Mouse (Mus musculus) kidney, postnatal 14 days (tissue): Measurements from ENCODE around the gene Ppfibp2.

ENCODE experiments used
- DNase-seq: peaks from one replicate; pipeline ENCODE4 v3.0.0; 2022; ENCODE audit warnings: mixed read lengths

Ppfibp2 gene

DNA sequence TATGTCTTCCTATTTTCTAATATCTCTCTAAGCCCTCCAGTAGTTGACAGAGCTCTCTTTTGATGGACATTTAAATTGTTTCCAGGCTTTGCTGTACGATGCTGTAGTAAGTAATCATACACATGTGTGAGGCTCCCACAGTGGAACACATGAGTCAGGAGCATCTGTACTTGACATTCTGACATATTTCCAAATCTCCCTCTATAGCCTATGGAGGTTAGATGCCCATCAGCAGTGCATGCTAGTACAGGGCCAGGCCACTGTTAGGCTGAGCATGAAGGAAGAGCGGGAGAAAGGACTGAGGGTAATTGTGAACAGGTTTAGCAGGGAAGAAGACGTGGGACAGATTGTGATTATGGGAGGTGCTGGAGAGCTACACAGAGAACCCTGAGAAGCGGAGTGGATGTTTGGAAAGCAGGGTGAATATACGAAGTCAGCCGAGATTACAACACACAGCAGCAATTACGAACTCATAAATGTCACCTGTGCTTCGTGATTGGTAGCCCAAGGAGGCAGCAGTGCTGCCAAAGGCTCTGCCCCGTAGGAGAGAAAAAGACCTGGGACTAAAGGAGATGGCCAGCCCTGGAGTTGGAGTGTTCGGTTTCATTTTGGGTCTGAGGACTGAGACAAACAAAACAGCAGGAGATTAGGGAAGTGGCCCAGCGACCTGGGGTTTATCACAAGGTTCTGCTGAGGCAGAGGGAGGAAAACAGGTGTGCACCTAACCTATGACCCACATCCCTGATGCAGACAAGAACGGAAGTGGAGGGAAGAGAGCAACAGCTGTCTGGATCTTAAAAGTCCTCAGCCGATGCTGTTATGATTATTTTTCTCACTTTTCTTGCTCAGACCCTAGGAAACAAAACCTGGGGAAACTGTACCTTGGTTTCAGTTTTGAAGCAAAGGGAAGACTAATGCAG is 107.7 kb downstream of the Ppfibp2 start:
- DNase-seq: no peak

DNA sequence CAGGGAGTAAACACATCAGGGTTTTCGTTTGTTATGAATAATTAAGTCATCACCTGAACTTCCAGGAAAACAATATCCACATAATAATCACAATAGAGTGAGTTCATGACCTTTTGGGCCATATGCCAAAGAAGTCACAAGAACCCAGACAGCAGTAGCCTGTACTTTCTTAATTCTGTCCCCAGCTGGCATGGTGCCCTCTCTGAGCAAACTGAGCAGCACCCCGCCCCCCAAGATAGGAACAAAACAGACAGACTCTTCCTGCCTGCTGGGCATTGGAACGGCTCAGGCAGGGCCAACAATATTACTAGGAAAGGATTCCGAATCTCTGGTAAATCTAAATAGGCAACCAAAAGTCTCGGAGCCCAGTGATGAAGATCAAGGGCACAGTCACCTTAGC is 110.9 kb downstream of the Ppfibp2 start:
- DNase-seq: peak; percentile 46

DNA sequence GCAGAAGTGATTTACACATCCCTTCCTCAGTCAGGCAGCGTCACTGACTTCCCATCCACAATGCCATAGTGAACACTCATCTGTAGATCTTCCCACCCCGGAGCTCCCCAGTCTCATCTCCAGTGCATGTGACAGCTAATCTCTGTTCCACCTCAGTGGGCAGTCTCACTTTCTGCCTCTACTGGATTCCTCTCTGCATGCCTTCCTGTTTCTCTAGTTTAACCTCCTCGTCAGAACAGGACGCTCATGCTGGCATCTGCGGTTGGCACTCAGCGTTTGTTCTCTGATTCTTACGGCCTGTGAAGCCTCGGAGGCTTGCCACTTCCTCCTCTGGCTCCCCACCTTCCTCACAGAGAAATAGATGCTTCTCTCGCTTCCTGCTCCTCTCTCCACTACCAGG is 112.6 kb downstream of the Ppfibp2 start:
- DNase-seq: no peak

DNA sequence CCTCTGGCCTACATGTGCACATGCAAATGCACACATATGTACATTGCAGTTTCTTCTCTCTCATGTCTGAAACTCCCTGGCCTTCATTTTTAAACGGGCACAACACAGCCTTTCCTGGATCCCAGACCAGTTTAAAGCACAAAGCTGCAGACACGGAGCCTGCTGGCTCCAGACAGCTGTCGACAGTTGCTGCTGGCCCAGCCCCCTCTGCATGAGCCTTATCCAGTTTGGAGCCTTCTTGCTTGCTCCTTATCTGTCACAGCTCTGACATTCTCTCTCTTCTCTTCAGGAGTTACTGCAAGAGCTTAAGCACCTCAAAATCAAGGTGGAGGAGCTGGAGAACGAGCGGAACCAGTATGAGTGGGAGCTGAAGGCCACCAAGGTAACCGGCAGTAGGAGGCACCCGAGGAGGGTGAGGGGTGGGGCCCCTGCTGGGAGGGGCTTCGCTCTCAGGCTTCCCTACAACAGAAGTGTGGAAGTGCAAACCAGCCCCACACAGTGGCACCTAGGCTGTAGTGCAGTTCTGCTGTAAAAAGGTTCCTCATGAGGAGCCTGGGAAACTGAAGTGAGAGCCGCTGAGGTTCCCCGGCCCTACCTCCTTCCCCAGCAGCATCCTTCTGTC is 113.6 kb downstream of the Ppfibp2 start:
- peak; percentile 85 for DNase-seq

DNA sequence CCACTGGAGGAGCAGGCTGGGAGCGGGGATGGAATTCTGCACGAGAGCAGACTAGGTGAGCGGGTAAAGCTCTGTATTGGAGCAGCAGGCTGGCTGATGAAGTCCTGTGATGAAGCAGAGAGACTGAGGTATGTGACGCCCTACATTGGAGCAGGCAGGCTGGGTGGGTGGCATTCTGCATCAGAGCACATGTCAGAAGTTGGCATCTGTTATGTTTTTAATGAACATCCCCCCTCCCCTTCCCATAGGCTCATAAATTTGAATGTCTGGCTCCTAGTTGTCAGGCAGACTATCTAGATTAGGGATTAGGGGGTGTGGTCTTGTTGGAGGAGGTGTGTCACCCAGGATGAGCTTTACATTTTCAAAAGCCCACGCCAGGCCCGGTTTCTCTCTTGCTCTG is 117.7 kb downstream of the Ppfibp2 start:
- DNase-seq: no peak

DNA sequence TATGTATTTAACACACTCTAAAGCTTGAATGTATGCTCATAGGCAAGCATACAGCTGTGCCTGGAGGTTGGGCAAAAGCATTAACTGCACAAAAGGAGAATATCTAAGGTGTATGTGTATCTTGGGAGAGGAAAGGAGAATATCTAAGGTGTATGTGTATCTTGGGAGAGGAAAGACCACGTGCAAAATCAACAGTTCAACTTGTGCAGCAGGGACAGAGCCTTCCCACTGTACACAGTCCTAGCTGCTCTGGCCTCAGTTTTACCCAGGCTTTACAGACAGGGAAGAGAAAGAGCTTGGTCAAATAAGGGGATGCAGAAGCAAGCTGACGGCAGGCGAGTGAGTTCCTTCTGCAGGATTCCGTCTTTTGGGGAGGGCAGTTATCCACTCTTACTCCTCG is 119.1 kb downstream of the Ppfibp2 start:
- no peak for DNase-seq

DNA sequence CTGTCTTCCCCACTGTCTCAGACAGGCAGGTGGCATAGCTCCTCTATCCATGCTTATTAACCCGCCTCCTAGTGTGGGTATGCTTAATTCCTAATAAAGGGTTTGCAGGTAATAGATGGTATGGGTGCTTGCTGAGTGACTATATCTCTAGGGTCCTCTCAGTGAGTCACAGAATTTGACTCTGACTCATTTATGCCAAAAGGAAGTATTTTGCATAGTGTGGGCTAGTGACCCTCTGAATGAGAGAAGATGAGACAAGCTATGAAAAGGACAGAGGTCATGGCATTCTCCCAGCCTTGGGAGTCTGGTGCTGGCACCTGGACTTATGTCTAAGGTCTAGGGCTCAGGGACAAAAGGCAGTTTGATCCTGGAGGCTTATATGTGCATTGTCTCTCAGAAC is 125.8 kb downstream of the Ppfibp2 start:
- no peak for DNase-seq

DNA sequence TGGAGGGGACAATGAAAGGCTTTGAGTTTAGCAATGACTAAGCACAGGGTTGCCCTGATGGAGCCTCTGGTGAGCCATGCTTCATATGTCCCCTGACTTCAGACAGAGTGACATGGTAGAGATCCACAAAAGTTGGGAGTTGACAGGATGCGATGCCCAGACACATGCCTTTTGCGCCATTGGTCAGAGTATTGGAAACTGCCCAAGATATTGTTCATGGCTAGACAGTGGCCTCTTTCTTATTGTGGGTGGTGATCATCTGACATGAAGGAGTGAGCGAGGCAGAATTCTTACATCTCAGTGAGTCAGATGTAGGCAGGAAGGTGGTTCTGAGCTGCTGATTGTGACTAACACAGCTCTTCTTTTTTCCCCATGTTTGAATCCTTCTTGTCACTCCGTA is 127.5 kb downstream of the Ppfibp2 start:
- no peak for DNase-seq

DNA sequence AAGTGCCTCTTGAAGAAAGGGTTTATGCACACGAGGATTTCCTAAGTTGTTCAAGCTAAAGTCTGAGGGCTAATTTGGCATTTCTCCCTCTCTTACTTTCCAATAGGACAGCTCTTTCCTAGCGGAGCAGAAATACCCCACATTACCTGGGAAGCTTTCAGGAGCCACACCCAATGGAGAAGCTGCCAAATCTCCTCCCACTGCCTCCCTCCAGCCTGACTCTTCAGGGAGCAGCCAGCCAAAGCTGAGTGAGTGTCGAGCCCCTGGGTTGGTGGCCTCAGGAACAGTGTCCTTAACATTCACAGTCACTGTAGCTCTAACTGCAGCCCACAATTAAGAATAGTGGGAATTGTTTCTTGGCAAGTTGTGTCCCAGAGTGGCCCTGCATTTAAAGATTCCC is 132.5 kb downstream of the Ppfibp2 start:
- DNase-seq: peak; percentile 16

DNA sequence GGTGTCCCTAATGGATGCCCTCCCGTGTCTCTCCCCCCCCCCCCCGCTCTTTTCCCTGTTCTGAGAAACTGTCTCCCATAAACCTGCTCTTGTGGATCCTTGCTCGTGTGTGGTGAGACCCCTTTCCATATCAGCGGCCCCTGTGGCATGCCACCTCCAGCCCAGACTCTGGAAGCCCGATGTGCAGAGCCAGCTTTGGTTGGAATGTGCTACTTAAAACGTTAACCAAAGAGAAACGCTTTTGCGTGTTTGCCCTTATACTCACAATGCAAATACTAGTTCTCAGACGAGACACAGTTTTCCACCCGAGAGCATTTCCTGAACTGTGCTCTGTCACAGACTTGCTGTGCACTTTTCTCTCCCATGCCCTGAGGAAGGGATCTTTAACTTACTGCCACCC is 135.6 kb downstream of the Ppfibp2 start:
- DNase-seq: no peak

DNA sequence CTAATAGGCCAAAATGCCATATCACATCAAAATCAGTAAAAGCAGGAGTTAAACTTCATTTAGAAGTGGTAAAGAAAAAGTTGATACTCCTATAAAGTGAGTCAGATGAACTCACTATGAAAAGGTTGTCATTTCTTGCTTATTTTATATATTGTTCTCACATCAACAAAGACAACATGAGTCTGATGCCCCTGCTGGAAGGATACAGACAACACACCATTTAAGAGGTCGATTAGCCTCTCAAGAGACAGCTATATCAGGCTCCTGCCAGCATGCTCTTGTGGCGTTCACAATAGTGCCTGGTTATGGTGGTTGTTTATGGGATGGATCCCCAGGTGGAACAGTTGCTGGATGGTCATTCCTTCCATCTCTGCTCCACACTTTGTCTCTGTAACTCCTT is 138.2 kb downstream of the Ppfibp2 start:
- DNase-seq: no peak

DNA sequence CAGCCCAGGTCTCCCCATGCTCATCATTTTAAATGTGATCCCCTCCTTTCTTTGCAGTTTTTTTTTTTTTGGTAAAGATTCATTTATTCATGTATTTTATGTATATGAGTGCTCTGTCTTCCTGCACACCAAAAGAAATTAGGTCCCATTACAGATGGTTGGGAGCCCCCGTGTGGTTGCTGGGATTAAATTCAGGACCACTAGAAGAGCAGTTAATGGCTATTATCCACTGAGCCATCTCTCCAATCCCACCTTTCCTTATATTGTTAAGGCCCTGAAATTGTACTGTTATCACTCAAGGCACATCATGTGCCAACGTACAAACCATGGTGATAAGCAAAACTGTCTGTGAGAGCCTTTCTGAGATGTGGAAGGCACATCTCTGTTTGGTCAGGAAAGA is 143.7 kb downstream of the Ppfibp2 start:
- DNase-seq: peak; percentile 37

DNA sequence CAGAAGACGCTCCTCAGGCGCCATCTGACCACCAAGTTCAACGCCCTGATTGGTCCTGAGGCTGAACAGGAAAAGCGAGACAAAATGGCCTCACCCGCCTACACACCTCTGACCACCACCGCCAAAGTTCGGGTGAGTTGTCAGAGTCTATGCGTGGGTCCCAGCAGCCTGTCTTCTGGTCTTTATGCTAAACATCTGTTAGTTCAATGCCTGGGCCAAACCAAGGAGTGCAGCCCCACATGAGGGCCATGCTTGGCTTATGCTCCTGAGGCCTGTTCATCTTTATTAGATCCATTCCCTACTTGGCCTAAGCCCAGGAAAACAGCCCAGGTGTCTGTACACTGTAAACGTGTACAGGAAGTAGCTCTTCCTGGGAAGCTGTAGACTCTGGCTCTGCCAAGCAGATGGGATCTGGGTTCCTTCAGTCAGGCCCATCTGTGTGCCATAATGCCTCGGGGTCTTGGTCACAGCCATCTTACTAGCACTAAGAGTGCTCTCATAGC is 148.0 kb downstream of the Ppfibp2 start:
- DNase-seq: no peak

DNA sequence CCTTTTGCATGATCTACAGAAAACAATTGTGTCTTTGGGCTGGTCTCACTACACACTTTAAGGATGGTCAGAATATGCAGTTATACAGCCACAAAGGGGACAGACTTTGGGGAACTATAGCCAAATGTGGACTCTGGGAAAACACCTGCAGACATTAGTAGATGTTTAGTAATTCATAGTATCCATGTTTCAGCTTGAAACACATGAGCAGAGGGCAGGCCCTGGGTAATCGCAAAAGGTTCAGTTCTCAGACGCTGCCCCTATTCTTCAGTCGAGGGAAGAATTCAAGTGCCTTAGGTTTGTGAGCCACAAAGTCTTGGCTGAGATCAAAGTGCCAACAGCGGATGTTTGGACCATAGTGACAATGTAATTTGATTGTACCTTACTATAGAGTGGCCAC is 149.4 kb downstream of the Ppfibp2 start:
- DNase-seq: no peak

DNA sequence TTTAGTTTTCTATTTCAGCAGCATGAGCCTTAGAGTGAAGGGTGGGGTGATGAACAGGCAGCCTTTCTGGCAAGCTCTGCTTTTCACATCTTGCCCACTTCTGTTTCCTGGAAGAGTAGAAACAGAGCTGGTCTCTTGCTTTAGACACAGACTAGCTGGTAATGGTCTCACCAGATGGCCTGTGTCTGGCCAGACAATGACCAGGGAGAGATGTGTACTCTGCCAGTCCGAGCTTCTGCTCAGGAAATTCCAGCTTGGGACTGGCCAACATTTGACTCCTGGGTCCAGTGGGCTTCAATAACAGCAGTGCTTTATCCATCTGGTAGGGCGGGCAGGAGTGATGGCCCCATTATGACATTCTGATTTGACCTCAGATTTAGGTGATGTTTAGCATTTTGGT is 150.1 kb downstream of the Ppfibp2 start:
- no peak for DNase-seq

DNA sequence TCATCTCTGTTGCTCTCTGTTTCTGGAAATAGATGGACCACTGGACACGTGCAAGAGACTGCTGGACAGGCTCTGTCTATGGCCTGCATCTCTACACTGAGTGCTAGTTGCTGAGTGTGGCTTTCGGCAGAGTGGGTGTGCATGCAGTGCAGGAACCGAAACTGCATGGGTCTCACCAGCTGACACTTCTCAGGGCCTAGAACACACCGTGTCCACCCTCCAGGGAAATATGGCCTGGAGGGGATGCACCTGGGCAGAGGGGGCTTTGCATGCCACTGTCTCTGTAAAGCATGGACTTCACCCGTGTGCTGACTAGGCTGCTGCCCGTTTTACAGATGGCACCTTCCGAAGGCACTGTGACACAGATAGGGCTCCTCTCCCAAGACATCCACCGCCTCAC is 151.0 kb downstream of the Ppfibp2 start:
- no peak for DNase-seq

DNA sequence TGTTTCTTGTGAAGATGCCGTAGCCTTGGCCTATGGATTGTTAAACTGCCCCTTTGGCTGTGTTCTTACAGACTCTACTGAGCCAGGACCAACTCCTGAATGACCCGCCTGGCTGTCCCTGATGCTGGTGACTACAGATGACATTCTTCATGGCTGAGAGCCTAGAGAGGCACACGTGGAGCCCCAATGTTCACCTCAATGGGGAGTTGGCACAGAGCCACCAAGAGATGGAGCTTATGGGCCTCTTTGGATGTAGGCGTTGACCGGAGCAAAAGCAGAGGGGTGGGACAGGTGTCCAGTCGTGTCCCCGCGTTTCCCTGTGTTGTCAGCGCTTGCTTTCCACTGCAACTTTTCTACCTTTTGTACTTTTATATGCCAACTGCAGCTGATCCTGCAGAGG is 152.5 kb downstream of the Ppfibp2 start:
- DNase-seq: no peak

DNA sequence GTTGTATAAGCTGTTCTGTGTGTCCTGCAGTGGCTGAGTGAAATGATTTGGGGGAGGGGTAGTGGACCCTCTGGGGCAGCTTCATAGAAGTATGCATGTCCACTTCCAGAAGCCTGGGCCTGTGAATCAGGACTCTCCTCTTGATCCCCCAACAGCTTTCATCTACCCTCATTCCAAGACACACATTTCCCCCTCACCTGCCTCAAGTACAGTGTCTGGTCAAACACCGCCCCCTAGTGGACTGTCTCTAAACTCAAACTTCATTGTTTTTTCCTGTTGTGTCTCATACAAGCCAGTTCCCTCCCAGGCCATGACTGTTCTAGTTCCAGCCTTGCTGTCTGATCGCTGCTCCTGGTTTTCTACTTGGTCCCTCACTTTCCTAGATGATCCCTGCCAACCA is 152.9 kb downstream of the Ppfibp2 start:
- peak; percentile 50 for DNase-seq

DNA sequence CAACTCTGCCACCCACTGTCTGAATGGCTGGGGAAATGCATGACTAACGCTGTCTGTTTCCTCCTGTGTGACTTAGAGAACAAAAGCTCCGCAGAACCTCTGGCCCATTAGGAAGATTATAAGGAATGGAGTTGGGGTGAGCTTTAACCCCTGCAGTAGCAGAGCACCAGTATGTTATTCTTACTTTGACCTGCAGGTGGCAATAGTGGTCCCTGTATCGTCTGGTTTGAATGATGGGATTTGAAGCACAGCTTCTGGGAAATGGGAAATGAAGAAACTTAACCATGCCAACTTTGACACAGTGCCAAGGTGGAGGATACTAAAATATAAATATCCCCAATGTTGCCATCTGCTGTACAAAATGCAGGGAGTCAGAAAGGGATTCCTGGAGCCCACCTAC is 154.3 kb downstream of the Ppfibp2 start:
- DNase-seq: peak; percentile 45

DNA sequence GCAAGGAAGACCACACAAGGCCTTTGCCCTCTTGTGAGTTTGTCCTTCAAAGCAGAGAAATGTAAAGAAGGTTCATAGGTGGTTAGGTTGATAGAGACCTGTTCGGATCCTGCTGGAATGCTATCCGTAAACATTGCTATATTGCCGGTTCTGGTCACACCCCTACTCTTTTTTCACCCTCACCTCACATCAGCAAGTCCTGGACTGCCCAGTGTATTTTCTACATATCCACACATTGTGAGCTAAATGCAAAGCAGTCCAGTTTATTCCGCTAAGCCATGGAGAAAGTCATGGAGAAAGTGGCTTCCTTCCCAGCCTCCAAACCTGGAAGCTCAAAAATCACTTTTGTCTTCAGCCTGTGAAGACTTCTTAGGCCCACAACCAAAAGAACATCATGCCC is 154.7 kb downstream of the Ppfibp2 start:
- no peak for DNase-seq

DNA sequence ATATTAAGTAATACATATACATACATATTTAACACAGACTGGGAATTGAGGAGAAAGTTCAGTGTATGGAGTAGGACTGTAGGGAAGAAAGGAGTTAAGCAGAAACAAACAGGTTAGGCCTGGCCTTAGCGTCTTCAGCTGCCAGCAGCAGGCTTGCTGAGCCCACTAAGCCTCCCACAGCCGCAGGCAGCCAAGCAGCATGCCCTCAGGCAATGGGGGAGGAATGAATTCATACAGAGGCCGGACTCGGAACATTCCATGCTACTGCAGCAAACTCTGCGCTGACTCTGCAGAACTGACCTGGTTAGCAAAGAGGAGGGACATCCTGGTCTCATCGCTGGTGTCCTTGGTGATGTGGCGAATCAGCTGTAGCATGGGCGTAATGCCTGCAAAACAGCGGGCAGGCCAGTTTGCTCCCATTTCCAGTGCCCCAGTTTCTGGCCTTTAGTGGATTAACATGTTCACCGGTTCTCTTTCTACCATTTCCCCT is 157.1 kb downstream of the Ppfibp2 start:
- DNase-seq: no peak

DNA sequence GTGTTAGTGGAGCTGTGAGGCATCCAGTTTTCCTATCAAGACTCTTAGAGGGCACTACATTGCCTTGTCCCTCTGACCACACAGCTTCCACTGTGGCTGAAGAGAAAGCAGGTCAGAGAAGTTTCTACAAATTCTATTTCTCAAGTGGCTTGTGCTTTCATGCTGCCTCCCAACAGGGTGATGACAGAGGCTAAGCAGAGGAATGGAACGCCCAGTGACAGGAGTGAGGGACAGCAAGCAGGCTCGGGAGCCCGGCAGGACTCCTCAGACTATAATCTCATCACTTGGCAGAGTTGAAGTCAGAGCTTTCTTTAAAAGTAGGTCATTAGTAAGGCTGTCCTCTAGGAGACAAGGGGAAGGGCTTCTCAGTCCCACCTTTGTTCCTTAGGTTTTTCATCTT is 160.9 kb downstream of the Ppfibp2 start:
- no peak for DNase-seq

DNA sequence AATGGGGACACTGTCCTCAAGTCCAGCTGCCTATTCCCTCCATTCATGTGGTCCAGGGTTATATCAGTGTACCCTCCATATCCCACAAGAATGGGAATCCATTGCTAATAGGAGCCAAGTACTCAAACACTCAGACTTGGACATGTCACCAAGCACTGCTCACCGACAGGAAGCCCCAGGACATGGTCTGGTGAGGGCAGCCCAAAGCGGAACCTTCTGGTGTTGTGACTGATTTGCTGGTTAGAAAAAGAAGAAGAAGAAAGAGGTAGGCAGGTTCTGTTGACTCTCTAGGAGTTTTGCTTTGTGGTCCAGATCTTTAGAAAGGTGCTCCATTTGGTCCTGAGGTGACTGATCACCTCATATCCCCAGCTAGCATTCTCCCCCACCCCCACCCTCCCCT is 161.7 kb downstream of the Ppfibp2 start:
- DNase-seq: no peak
